Mouse (Mus musculus): ENCODE data around the gene Lrpap1. TPM values are rescaled to one million over a fixed set of nuclear protein-coding genes. Genes with fewer than 3 reads are reported as not detected.

The Lrpap1 gene
- total RNA-seq, 4 experiments from 2014 or later: 126 to 154 (median 145) TPM

- no peak for DNase-seq (ENCODE audit: low spot score in 2 of 2)
Measured at GRCm38 (mm10) chr5:35058216-35058615, 47.4 kb downstream of the Lrpap1 start.

GRCm38 (mm10) chr5:35057582-35057981, 48.0 kb downstream of the Lrpap1 start:
- no peak for DNase-seq (ENCODE audit: low spot score in 2 of 2)

- peak; percentile 60 to 72 for DNase-seq (ENCODE audit: low spot score in 2 of 2)
Measured at GRCm38 (mm10) chr5:35056604-35057432, 48.7 kb downstream of the Lrpap1 start, which contains the start of gene Dok7. Dok7 (plus strand) TSS chr5:35056766.

- DNase-seq (ENCODE audit: low spot score in 2 of 2): no peak
Measured at GRCm38 (mm10) chr5:35055076-35055475, 50.5 kb downstream of the Lrpap1 start.

- no peak for DNase-seq (ENCODE audit: low spot score in 2 of 2)
Measured at GRCm38 (mm10) chr5:35054628-35055027, 50.9 kb downstream of the Lrpap1 start.

GRCm38 (mm10) chr5:35050541-35050940, 55.0 kb downstream of the Lrpap1 start:
- no peak for DNase-seq (ENCODE audit: low spot score in 2 of 2)

GRCm38 (mm10) chr5:35043110-35043451, 62.5 kb downstream of the Lrpap1 start:
- peak; percentile 68 to 83 for DNase-seq (ENCODE audit: low spot score in 2 of 2)

- DNase-seq (ENCODE audit: low spot score in 2 of 2): no peak
Measured at GRCm38 (mm10) chr5:35042431-35043109, 63.0 kb downstream of the Lrpap1 start.

Other genes starting within 250 kb of the Lrpap1 start
- 1 to 10 TPM; 6.4 to 7.1 (median 6.9) TPM for gene Msantd1, start 197.8 kb downstream of the Lrpap1 start, total RNA-seq (2022)
- 10 to 100 TPM; 38.8 to 53.3 (median 42.3) TPM for gene Rgs12, start 156.3 kb downstream of the Lrpap1 start, total RNA-seq (2022)
- gene Hgfac, start 64.3 kb downstream of the Lrpap1 start, total RNA-seq (2022): 1 to 10 TPM in 2 of 4 experiments, under 1 TPM in 2; 0.57 to 1.2 (median 0.90) TPM
- 10 to 100 TPM; 15.9 to 23.8 (median 17.4) TPM for gene Dok7, start 49.0 kb downstream of the Lrpap1 start, total RNA-seq (2022)
- 10 to 100 TPM; 19.5 to 27.9 (median 21.8) TPM for gene Adra2c, start 172.6 kb upstream of the Lrpap1 start, total RNA-seq (2022)